Mouse (Mus musculus) layer of hippocampus, adult 8-10 months (tissue): ENCODE measurements around the gene Dffa. TPM values are rescaled to one million over a fixed set of nuclear protein-coding genes. Genes with fewer than 3 reads are reported as not detected.
"Not testable (repeated sequence)": the region's sequence is repeated elsewhere in the genome, so short reads cannot be mapped to it uniquely, and the experiment has no call there.

ENCODE experiments used
- DNase-seq, 2 experiments: peaks; one replicate each; pipeline ENCODE4 v3.0.0; 2022; ENCODE audit warnings: low spot score in 2 of 2
- total RNA-seq, 4 experiments: library from RNA; stranded (reverse); gene quantifications; 2 replicates each; pipeline ENCODE4 v1.2.4; 2022

Gene Dffa
- total RNA-seq, 4 experiments from 2014 or later = 52.4 to 57.7 (median 54.2) TPM

DNA sequence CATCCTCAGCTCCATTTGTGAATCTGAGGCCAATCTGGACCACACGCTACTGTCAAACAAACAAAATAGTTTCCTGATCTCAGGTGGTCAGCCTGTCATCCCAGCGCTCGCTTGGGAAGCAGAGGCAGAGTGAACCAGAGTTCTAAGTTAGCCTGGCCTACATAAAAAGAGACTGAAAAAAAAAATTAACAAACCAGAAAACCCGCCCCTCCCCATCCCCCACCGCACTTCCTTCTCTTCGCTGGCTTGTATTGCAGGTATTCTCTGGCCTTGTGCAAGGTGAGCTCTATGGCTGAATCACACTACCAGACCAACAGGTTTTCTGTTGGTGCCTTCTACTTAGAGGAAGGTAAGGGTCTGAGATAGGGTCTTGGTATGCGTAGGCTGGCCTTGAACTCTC, 43.6 kb downstream of the Dffa start:
- no peak for DNase-seq

DNA sequence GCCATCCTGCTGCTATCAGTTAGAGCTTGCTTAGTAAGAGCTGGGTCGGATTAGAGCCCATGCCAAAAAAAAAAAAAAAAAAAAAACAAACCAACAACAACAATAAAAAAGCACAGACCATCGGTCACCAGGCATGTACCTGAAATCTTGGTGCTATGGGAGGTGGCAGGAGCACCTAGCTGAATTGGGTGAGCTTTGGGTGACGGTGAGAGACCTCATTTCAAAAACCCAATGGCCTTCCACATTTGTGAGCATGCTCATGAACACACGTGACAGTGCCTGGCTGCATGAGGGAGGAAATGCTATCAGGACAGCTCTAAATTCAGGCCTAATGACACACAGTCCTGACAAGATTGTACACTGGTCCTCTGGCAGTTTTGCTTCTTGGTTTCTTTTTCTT, 44.1 kb downstream of the Dffa start:
- DNase-seq = no peak

DNA sequence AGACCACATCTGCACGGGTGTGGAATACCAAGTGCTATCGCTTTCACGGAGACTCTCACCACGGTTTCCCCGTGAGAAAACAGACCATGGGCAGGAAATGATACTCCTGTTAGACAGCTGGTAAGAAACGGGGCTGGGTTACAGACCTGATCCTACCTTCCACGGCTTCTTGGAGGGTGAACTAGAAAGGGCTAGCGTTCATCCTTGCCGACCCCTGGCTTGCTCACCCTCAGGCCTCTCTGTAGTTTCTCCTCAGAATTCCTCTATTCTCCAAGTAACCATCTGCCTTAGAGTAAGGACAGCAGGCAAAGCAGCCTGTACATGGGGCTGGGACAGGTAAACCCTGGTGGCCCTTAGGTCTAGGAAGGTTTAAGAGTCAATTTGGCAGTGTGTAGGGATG, 45.2 kb downstream of the Dffa start:
- no peak for DNase-seq

DNA sequence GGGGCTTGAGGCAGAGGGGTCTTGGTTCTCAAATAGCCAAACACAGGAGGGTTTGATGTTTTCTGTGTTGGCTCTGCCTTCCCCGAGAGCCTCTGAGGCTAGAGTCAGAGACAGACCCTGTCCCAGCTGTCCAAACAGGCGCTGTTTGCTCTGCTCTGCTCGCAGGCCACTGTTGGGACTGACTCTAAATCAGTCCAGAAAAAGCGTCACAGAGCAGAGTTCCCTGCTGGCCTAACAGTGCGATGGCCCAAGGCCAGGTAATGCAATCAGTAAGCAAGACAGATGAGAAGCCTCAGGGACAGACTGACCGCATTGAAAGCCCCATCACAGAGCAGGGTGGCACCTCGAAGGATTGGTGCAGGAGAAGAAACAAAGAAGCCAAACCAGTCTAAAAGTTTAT, 45.7 kb downstream of the Dffa start:
- DNase-seq = no peak

GRCm38 (mm10) chr4:149150256-149150655, 46.3 kb downstream of the Dffa start:
- DNase-seq = no peak

DNA sequence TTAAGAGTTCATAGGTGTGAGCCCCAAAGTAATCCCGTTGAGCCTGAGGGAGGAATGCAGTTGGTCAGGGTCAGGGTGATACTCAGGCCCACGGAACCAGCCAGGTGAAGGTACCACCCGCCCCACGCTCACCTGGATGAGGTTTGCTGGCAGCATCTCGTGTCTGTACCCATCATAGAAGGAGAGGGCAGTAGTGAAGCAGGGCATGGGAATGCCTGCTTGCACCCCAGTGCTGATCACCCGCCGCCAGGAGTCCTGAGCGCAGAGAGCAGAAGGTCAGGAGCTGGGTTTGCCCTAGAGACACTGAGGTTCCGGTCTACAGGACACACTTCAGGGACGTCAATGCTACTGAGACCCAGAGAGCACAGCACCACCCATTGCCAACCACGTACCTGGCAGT, 46.8 kb downstream of the Dffa start:
- no peak for DNase-seq

DNA sequence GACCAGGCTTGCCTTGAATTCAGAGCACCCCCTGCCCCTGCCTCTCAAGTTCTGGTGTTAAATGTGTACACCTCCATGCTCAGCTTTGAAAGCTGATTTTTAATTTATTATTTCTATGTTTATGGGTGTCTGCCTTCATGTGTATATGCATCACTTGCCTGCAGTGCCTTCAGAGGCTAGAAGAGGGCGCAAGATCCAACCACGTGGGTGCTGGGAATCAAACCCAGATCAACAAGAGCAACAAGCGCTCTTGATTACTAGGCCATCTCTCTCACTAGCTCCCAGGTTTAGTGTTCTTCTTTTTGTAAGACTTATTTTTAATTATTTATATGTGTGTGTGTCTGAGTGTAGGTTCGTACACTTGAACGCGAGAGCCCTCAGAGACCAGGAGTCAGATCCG, 50.9 kb downstream of the Dffa start:
- DNase-seq = no peak

DNA sequence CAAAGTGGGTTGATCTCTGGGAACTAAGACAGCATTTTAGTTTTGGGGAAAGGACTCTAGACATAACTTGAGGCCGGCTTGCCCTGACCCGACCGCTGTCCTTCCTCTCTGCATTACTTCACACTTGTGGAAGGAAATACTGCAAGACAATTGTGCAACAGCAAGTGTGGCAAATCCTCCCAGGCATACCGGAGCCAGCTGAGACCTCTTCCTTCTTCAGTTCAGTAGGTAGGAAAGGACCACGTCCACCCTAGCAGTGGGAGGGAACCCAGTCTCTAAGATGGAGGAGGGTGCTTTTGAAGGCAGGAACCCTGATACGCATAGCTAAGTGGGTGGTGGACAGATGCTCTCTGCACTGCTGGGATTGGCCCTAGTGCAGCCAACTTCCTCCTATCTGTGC, 51.8 kb downstream of the Dffa start:
- no peak for DNase-seq

- DNase-seq = no peak
These were observed 53.5 kb downstream of the Dffa start for GRCm38 (mm10) chr4:149157415-149157973.

- DNase-seq = no peak
These were observed 55.3 kb downstream of the Dffa start for GRCm38 (mm10) chr4:149159203-149159602.

GRCm38 (mm10) chr4:149159891-149160290, 55.9 kb downstream of the Dffa start:
- DNase-seq = no peak

DNA sequence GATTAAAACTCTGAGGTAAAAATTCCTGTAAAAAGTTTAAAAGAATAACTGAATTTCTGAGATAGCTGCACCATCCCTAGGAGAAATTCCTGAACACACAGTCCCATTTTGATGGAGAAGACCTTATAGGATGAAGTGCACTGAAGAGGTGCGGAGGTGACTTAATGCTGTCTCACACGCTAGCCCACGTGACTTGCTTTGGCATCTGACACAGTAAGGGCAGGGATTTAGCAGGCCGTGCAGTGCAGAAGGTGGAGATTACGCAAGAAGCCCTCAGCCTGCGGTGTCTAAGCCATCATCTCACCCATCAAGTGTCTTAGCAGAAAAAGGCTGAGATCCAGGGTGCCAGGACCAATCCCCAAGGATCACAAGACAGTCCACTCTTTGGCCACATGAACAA, 57.2 kb downstream of the Dffa start:
- no peak for DNase-seq

DNA sequence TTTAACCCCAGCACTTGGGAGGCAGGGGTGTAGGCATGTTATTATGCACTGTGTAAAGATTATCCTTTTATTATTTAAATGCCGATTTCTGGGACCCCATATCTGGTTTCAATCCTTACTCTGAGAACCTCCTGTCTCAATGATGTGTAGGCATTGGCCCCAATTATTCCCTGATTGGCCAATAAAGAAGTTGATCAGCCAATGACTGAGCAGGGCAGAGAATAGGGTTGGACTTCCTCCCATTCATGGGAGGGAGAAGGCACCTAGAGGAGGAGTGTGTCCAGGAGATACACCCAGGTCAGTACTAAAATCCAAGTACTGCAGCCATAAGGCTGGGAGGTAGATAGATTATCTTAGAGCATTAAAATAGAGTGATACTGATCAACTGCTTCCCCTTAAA, 59.2 kb downstream of the Dffa start:
- DNase-seq = no peak

GRCm38 (mm10) chr4:149164150-149164549, 60.2 kb downstream of the Dffa start:
- DNase-seq = no peak

DNA sequence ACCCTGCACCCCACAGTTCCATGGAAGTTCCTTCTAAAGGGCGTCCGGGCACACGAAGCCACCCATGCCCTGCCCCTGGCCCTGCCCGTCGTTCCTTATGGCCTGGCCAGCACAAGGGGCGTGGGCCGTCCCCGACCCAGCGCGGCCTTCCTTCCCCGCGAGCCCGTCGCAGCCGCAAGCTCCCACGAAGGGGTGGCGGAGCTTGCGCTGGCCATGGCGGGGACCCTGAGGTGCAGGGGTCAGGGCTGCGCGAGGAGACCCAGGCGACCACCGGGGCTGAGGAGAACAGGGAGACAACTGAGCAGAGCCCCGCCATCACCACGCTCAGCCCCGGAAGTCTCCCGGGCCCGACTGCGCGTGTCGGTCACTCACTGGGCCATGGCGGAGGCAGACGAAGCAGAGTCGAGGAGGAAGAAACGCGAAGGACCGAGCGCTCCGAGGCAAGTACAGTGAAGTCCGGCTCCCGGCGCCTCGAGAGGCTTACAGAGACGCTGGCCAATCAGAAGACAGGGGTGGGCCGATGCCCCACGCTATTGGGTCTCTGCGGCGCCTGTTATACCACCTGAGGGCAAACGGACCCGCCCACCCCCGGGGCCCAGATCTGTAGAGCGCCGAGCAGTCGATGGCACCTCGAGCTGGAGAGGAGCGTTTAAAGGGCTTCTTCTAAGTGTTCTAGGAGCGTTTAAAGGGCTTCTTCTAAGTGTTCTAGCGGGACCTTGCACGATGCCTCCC, 62.4 kb downstream of the Dffa start, which contains the start of gene Pgd:
Gene Pgd, minus strand, starts transcription at position 557 of the 732 bp plus-strand sequence.
- peak; percentile 94 to 97 for DNase-seq

DNA sequence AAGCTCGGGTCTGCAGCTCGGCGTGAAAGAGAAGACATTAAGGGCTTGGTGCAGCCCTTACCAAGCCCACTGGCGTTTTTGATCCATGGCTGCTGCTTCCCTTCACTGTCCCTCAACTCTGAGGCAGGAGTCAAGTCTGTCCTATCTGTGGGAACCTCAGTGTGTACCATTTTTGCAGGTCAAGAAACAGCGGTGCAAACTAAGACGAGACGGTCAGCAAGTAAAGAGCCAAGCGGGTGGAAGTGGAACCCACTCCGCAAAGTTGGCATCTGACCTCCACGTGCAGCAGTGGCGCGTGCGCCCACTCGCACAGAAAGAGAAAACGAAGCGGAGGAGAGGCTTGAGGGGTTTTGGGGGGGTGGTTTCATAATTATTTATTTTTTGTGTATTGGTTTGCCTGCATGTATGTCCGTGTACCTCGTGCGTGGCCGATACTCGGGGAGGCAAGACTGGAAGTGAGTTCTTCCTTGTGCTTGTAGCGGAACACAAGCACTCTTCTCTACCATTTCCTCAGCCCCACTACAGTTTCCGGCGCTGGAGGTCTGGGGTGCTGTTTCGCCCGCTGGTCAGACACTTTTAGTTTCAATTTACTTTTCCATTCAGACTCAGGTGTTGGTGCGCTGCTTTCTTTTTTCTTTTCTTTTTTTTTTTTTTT, 63.1 kb downstream of the Dffa start:
- DNase-seq = no peak

- no peak for DNase-seq
These were observed 64.1 kb downstream of the Dffa start for GRCm38 (mm10) chr4:149168016-149168415.

DNA sequence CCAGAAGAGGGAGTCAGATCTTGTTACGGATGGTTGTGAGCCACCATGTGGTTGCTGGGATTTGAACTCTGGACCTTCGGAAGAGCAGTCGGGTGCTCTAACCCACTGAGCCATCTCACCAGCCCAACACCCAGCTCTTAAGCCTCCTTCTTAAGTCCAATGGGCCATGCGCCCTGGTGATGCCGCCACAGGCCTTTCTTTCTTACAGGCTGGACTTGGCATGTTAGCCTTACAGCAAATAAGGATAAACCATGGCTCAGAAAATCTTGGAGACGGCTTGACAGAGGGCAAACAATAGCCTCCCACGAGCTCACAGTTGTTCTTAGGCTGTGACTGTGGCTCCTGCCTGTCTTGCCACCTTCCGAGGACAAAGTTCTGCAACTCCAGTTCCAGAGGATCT, 66.0 kb downstream of the Dffa start:
- DNase-seq = not testable (repeated sequence)

Other genes with a start within 250 kb of the Dffa start
- gene Pex14, start 4.3 kb upstream of the Dffa start, total RNA-seq = 10 to 100 TPM; 44.2 to 48.7 (median 46.2) TPM
- gene Cort, start 22.6 kb downstream of the Dffa start, total RNA-seq = 10 to 100 TPM in 2 of 4 experiments, 1 to 10 TPM in 2; 8.6 to 11.8 (median 10.3) TPM
- gene Cenps, start 33.5 kb downstream of the Dffa start, total RNA-seq = 10 to 100 TPM; 24.7 to 33.6 (median 29.6) TPM
- 10 to 100 TPM; 33.0 to 46.5 (median 40.5) TPM for gene Pgd, start 62.6 kb downstream of the Dffa start, total RNA-seq
- 100 to 1,000 TPM; 401 to 453 (median 422) TPM for gene Kif1b, start 203.5 kb downstream of the Dffa start, total RNA-seq